10 mouse cellular contexts compared by ENCODE assay signal in the genomic region with DNA sequence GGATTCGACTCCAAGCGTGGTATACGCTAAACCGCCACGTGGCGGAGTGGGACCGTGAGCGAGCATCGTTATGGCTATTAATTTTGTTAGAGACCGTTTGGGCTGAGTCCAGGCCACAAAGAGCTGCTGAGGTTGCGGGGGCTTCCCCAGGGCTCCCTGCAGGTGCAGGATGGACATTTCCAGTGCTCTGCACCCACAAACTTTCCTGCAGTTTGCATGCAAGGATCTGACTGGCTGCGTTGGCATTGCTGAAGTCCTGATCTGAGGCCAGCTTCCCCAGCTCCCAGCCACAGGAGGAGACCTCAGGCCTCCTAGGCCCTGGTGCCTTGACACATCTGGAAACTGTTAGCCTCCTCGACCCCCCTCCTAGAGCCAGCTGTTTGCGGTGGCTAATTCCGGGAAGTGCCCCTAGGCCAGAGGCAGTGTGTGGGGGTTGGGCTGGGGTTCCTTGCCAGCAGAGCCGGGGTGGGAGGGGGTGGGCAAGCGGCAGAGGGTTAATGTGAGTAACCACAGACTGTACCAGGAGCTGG. TPM values are rescaled to one million over a fixed set of nuclear protein-coding genes. Genes with fewer than 3 reads are reported as not detected.
DNase-seq lines count a peak whose midpoint lies in the region; ATAC-seq and TF ChIP-seq lines count a peak whose summit lies in the region.
"Had no signal": no experiment of that assay in that cellular context is flagged by ENCODE, and none has a peak within 500 bp of the region (broad histone marks: within the 10 kb centered on the region; RNA-seq: fewer than 3 reads in every experiment).

No protein-coding gene starts in this region.

- no peaks in the 10 kb centered on the region for H3K27me3 ChIP-seq in kidney, postnatal 0 days (ENCODE audit: insufficient read depth, low read length)
- H3K27me3 ChIP-seq in limb, embryonic 10.5 days (ENCODE audit: low read depth, poor library complexity, severe bottlenecking), result no peaks in the 10 kb centered on the region

- peak; percentile 25; the same call in 1 of the 2 replicates for TF ChIP-seq CTCF in kidney, postnatal 0 days (IDR thresholded peaks at IDR 0.05; ENCODE audit: low read depth)
- TF ChIP-seq CTCF in bone marrow, adult 2 months (IDR thresholded peaks at IDR 0.05; ENCODE audit: control insufficient read depth, insufficient read depth, low read length), result peak; percentile 10; the same call in 1 of the 2 replicates

- peak; percentile 45 for DNase-seq in kidney, postnatal 0 days (ENCODE audit: low spot score)
- no peak for DNase-seq in kidney, adult 8-10 months
- peak; percentile 15 to 19 for DNase-seq in B cell, adult 2 months
- DNase-seq in limb, embryonic 10.5 days (ENCODE audit: low spot score), result peak; percentile 96
- no peak for DNase-seq in layer of hippocampus, adult 9-11 months
- DNase-seq in urinary bladder, postnatal 4 days (ENCODE audit: low spot score in 2 of 2), result no peak
- DNase-seq: gastrocnemius, postnatal 25 days; kidney, adult 2 months had no signal

- H3K4me1 ChIP-seq in kidney, postnatal 0 days (replicated peaks; ENCODE audit: insufficient read depth, low read length), result peaks cover 15% of the 10 kb centered on the region; the same call in 1 of the 2 replicates
- no peaks in the 10 kb centered on the region; the same call in none of the 2 replicates for H3K4me1 ChIP-seq in bone marrow, adult 2 months (ENCODE audit: control insufficient read depth, insufficient read depth, low read length)
- H3K4me1 ChIP-seq in limb, embryonic 10.5 days, result peaks cover 57% of the 10 kb centered on the region

- no peak for TF ChIP-seq POLR2A in bone marrow, adult 2 months (IDR thresholded peaks at IDR 0.05; ENCODE audit: borderline replicate concordance, control insufficient read depth, low read depth, low read length)

- no peak overlapping the region for H3K4me3 ChIP-seq in kidney, postnatal 0 days (replicated peaks; ENCODE audit: low read depth, low read length)
- H3K4me3 ChIP-seq in bone marrow, adult 2 months (replicated peaks; ENCODE audit: control insufficient read depth, low read depth, low read length), result no peak overlapping the region
- peak overlapping the region; percentile 24 for H3K4me3 ChIP-seq in limb, embryonic 10.5 days

- ATAC-seq in kidney, postnatal 0 days (replicated peaks; ENCODE audit: low FRiP score, low read depth), result no peak
- ATAC-seq in CD4-positive, CD25-positive, alpha-beta regulatory T cell, adult 4 months, result no peak

- no peak overlapping the region for H3K27ac ChIP-seq in kidney, postnatal 0 days
- no peak overlapping the region for H3K27ac ChIP-seq in bone marrow, adult 2 months (ENCODE audit: control insufficient read depth, insufficient read depth, low read depth, low read length, poor library complexity)
- peak overlapping the region; percentile 91 for H3K27ac ChIP-seq in limb, embryonic 10.5 days

- H3K9me3 ChIP-seq in kidney, postnatal 0 days (replicated peaks; ENCODE audit: low read length), result no peaks in the 10 kb centered on the region
- no peaks in the 10 kb centered on the region for H3K9me3 ChIP-seq in limb, embryonic 10.5 days (replicated peaks)

- no peak overlapping the region for H3K9ac ChIP-seq in kidney, postnatal 0 days (ENCODE audit: low read depth, low read length)

- no peak overlapping the region for H3K4me2 ChIP-seq in kidney, postnatal 0 days (ENCODE audit: low read length)

- WGBS in kidney, postnatal 0 days, result 34% methylated on average over 17 of the region's 17 CpGs
- WGBS in bone marrow, adult 2 months, result 9% methylated on average over 17 of the region's 17 CpGs
- WGBS in limb, embryonic 10.5 days, result 26% methylated on average over 17 of the region's 17 CpGs

- no peaks in the 10 kb centered on the region for H3K36me3 ChIP-seq in kidney, postnatal 0 days (ENCODE audit: insufficient read depth, low read length)
- H3K36me3 ChIP-seq in limb, embryonic 10.5 days, result no peaks in the 10 kb centered on the region

RNA-seq across cellular contexts. Expression of a gene that starts 24.4 kb away (rescaled TPM):
- polyA plus RNA-seq in kidney, postnatal 0 days (2015; fragmentation: Nextera tagmentation; extraction: Ambion mirVana), result 171 and 188 TPM in 2 replicates
- 42.0 and 90.6 TPM in 2 replicates for polyA plus RNA-seq in bone marrow, adult 2 months (2011; ENCODE audit: insufficient read depth, insufficient read length, low replicate concordance, missing spikeins)
- polyA plus RNA-seq in limb, embryonic 10.5 days (2016; fragmentation: Nextera tagmentation; extraction: Ambion mirVana), result 184 and 192 TPM in 2 replicates
- polyA plus RNA-seq in CD4-positive, CD25-positive, alpha-beta regulatory T cell, adult 4 months (2017; shearing (Covaris generic)), result 100 to 1,000 TPM; 112 to 139 TPM

RNA-seq across cellular contexts. Expression of a gene that starts 54.2 kb away (rescaled TPM):
- polyA plus RNA-seq in kidney, postnatal 0 days (2015; fragmentation: Nextera tagmentation; extraction: Ambion mirVana), result 6.3 TPM in 2 replicates
- polyA plus RNA-seq in bone marrow, adult 2 months (2011; ENCODE audit: insufficient read depth, insufficient read length, low replicate concordance, missing spikeins), result 18.2 and 18.8 TPM in 2 replicates
- 2.0 and 3.1 TPM in 2 replicates for polyA plus RNA-seq in limb, embryonic 10.5 days (2016; fragmentation: Nextera tagmentation; extraction: Ambion mirVana)
- polyA plus RNA-seq in CD4-positive, CD25-positive, alpha-beta regulatory T cell, adult 4 months (2017; shearing (Covaris generic)), result not detected

RNA-seq across cellular contexts. Expression of a gene that starts 57.6 kb away (rescaled TPM):
- polyA plus RNA-seq in kidney, postnatal 0 days (2015; fragmentation: Nextera tagmentation; extraction: Ambion mirVana), result 18.8 and 19.8 TPM in 2 replicates
- polyA plus RNA-seq in bone marrow, adult 2 months (2011; ENCODE audit: insufficient read depth, insufficient read length, low replicate concordance, missing spikeins), result 1.7 and 5.0 TPM in 2 replicates
- polyA plus RNA-seq in limb, embryonic 10.5 days (2016; fragmentation: Nextera tagmentation; extraction: Ambion mirVana), result 7.7 and 10.0 TPM in 2 replicates
- polyA plus RNA-seq in CD4-positive, CD25-positive, alpha-beta regulatory T cell, adult 4 months (2017; shearing (Covaris generic)), result 1 to 10 TPM; 2.1 to 2.7 TPM

Comparison
In these comparisons a context has a peak if more than half of its experiments do, and no peak if none do; other contexts are left out.
1. DNase-seq: peak in kidney, postnatal 0 days (single experiment), B cell, adult 2 months (2 of 2) and limb, embryonic 10.5 days (single experiment); none in kidney, adult 8-10 months (0 of 2), layer of hippocampus, adult 9-11 months (single experiment) and urinary bladder, postnatal 4 days (0 of 2).